8 mouse cellular contexts compared by ENCODE assay signal in the genomic region with DNA sequence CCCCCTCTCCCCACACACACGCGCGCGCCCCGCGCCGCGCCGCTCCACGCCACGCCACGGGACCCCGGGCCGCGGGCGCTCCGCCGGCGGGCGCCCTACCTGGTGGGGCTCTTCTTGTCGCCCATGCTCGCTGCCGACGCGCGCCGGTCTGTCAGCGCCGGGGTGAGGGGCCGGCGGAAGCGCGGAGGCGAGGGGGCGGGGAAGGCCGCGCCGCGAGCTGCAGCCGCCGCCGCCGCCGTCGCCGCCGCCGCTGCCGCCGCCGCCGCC. TPM values are rescaled to one million over a fixed set of nuclear protein-coding genes. Genes with fewer than 3 reads are reported as not detected.
DNase-seq lines count a peak whose midpoint lies in the region; ATAC-seq and TF ChIP-seq lines count a peak whose summit lies in the region.

No protein-coding gene starts in this region.

- H3K27ac ChIP-seq in heart, embryonic 11.5 days (ENCODE audit: low read depth, low read length) = peak overlapping the region; percentile 94
- peak overlapping the region; percentile 93 for H3K27ac ChIP-seq in forebrain, embryonic 12.5 days
- peak overlapping the region; percentile 92 for H3K27ac ChIP-seq in liver, embryonic 12.5 days

- H3K9ac ChIP-seq in heart, embryonic 11.5 days (ENCODE audit: low read depth, low read length) = peak overlapping the region; percentile 89; the same call in 1 of the 2 replicates
- peak overlapping the region; percentile 89 for H3K9ac ChIP-seq in forebrain, embryonic 12.5 days
- peak overlapping the region; percentile 85 for H3K9ac ChIP-seq in liver, embryonic 12.5 days

- WGBS in heart, embryonic 11.5 days (ENCODE audit: insufficient replicate concordance) = under 1% methylated on average over 31 of the region's 52 CpGs
- no CpG with 5 or more reads among the region's 52 CpGs for WGBS in forebrain, embryonic 12.5 days
- 4% methylated on average over 34 of the region's 52 CpGs for WGBS in liver, embryonic 12.5 days (ENCODE audit: insufficient replicate concordance)

- H3K36me3 ChIP-seq in heart, embryonic 11.5 days (ENCODE audit: control insufficient read depth, insufficient read depth, low read length) = no peaks in the 10 kb centered on the region
- H3K36me3 ChIP-seq in C2C12 (ENCODE audit: control insufficient read depth, insufficient read depth) = peaks cover 11% of the 10 kb centered on the region
- H3K36me3 ChIP-seq in forebrain, embryonic 12.5 days (replicated peaks) = peaks cover 8% of the 10 kb centered on the region
- peaks cover 14% of the 10 kb centered on the region for H3K36me3 ChIP-seq in liver, embryonic 12.5 days

- ATAC-seq in heart, embryonic 11.5 days (replicated peaks; ENCODE audit: insufficient number of reproducible peaks, low FRiP score, low TSS enrichment) = no peak; the same call in 1 of the 2 replicates
- no peak for ATAC-seq in forebrain, embryonic 12.5 days (ENCODE audit: low FRiP score)
- no peak for ATAC-seq in liver, embryonic 12.5 days
- no peak for ATAC-seq in erythroid progenitor cell, adult 5-6 weeks (replicated peaks; ENCODE audit: low FRiP score, poor library complexity, severe bottlenecking)
- no peak for ATAC-seq in frontal cortex, adult (ENCODE audit: low TSS enrichment)

- H3K4me3 ChIP-seq in heart, embryonic 11.5 days (ENCODE audit: low read depth, low read length) = peak overlapping the region; percentile 85
- H3K4me3 ChIP-seq in C2C12 (ENCODE audit: insufficient read depth, poor library complexity, severe bottlenecking) = peak overlapping the region; percentile 80
- peak overlapping the region; percentile 82 for H3K4me3 ChIP-seq in forebrain, embryonic 12.5 days (replicated peaks)
- H3K4me3 ChIP-seq in liver, embryonic 12.5 days = peak overlapping the region; percentile 85

- H3K27me3 ChIP-seq in heart, embryonic 11.5 days (ENCODE audit: control insufficient read depth, insufficient read depth, low read length) = no peaks in the 10 kb centered on the region
- H3K27me3 ChIP-seq in C2C12 (ENCODE audit: control insufficient read depth, insufficient read depth, insufficient read length) = no peaks in the 10 kb centered on the region
- no peaks in the 10 kb centered on the region; the same call in 1 of the 2 replicates for H3K27me3 ChIP-seq in forebrain, embryonic 12.5 days
- 0 out of 2 replicates have a peak, but pooled peaks cover 10% of the 10 kb centered on the region for H3K27me3 ChIP-seq in liver, embryonic 12.5 days (replicated peaks)

- peak overlapping the region; percentile 76 for H3ac ChIP-seq in C2C12 (ENCODE audit: control insufficient read depth, insufficient read length, low read depth)

- DNase-seq in heart, adult 11 months = no peak
- DNase-seq in left cerebral cortex, adult 11 months (ENCODE audit: low spot score) = no peak

- 0 out of 2 replicates have a peak, but pooled peaks cover 2% of the 10 kb centered on the region for H3K4me1 ChIP-seq in heart, embryonic 11.5 days (ENCODE audit: control insufficient read depth, insufficient read depth, low read length)
- H3K4me1 ChIP-seq in forebrain, embryonic 12.5 days = peaks cover 13% of the 10 kb centered on the region
- H3K4me1 ChIP-seq in liver, embryonic 12.5 days = peaks cover 25% of the 10 kb centered on the region

- H3K4me2 ChIP-seq in heart, embryonic 11.5 days = peak overlapping the region; percentile 97
- peak overlapping the region; percentile 67 for H3K4me2 ChIP-seq in forebrain, embryonic 12.5 days
- peak overlapping the region; percentile 91 for H3K4me2 ChIP-seq in liver, embryonic 12.5 days

- peaks cover 36% of the 10 kb centered on the region for H3K79me3 ChIP-seq in C2C12 (ENCODE audit: low read depth)

- TF ChIP-seq CTCF in C2C12 (IDR thresholded peaks at IDR 0.05; ENCODE audit: control insufficient read depth, insufficient read depth, insufficient read length) = no peak

- no peaks in the 10 kb centered on the region for H3K9me3 ChIP-seq in heart, embryonic 11.5 days (replicated peaks; ENCODE audit: control insufficient read depth, low read length)
- H3K9me3 ChIP-seq in forebrain, embryonic 12.5 days = no peaks in the 10 kb centered on the region
- H3K9me3 ChIP-seq in liver, embryonic 12.5 days (replicated peaks) = no peaks in the 10 kb centered on the region

- H3K79me2 ChIP-seq in C2C12 (ENCODE audit: control insufficient read depth, insufficient read depth) = peaks cover 49% of the 10 kb centered on the region

TF ChIP-seq in C2C12, 6 proteins besides CTCF, POLR2A, EP300 and RAD21:
- TF ChIP-seq USF1 (IDR thresholded peaks at IDR 0.05; ENCODE audit: low read depth) = no peak
- no peak for TF ChIP-seq MAX (IDR thresholded peaks at IDR 0.05)
- TF ChIP-seq FOSL1 (IDR thresholded peaks at IDR 0.05; ENCODE audit: insufficient read depth, low read length, poor library complexity, severe bottlenecking) = no peak
- TF ChIP-seq MYOG (IDR thresholded peaks at IDR 0.05; ENCODE audit: control insufficient read depth, extremely low read depth, insufficient read length) = no peak
- no peak for TF ChIP-seq MYOD1 (IDR thresholded peaks at IDR 0.05; ENCODE audit: control insufficient read depth, insufficient read length, low read depth)
- TF ChIP-seq CEBPB (IDR thresholded peaks at IDR 0.05; ENCODE audit: low read depth) = no peak

RNA-seq across cellular contexts. Expression of gene Yaf2, which starts 0.1 kb away (rescaled TPM):
- 119 and 124 TPM in 2 replicates for polyA plus RNA-seq in heart, embryonic 11.5 days (2014; fragmentation: Nextera tagmentation; extraction: Ambion mirVana)
- 39.3 TPM for polyA plus RNA-seq in C2C12 (2012; fragmentation: generic; extraction: Trizol)
- 91.1 and 93.1 TPM in 2 replicates for polyA plus RNA-seq in forebrain, embryonic 12.5 days (2016; fragmentation: Nextera tagmentation; extraction: Ambion mirVana)
- polyA plus RNA-seq in liver, embryonic 12.5 days (2016; fragmentation: Nextera tagmentation; extraction: Ambion mirVana) = 42.9 and 45.7 TPM in 2 replicates
- total RNA-seq in erythroid progenitor cell, adult 5-6 weeks (2015; ENCODE audit: low replicate concordance) = 29.9 and 61.6 TPM in 2 replicates
- 29.9 and 31.2 TPM in 2 replicates for total RNA-seq in erythroid progenitor cell, adult 5-6 weeks (2017; ENCODE audit: low replicate concordance)
